Mouse (Mus musculus) left cerebral cortex, adult 9 months (tissue): ENCODE results near the gene Eif4g2.

ENCODE experiments used
- DNase-seq, 2 experiments: peaks; one replicate each; pipeline ENCODE4 v3.0.0; 2022; ENCODE audit warnings: low spot score in 2 of 2

Eif4g2 gene

GRCm38 (mm10) chr7:111082822-111083732, at the start of gene Eif4g2:
Eif4g2 (minus strand) TSS chr7:111083030.
- DNase-seq, result peak; percentile 98 to 99

- DNase-seq, result no peak
Observed at GRCm38 (mm10) chr7:111132596-111132995, 49.8 kb upstream of the Eif4g2 start.

GRCm38 (mm10) chr7:111126636-111127395, 44.0 kb upstream of the Eif4g2 start:
- no peak for DNase-seq

- DNase-seq, result no peak
Observed at GRCm38 (mm10) chr7:111123761-111124546, 41.1 kb upstream of the Eif4g2 start.

- peak; percentile 92 to 98 for DNase-seq
Observed at GRCm38 (mm10) chr7:111122531-111123130, 39.8 kb upstream of the Eif4g2 start.

- DNase-seq, result peak in 1 of 2 experiments; percentile 18
Observed at GRCm38 (mm10) chr7:111122084-111122530, 39.3 kb upstream of the Eif4g2 start.

- DNase-seq, result peak in 1 of 2 experiments; percentile 15
Observed at GRCm38 (mm10) chr7:111121522-111121921, 38.7 kb upstream of the Eif4g2 start.

GRCm38 (mm10) chr7:111109561-111109960, 26.7 kb upstream of the Eif4g2 start:
- no peak for DNase-seq

- no peak for DNase-seq
Observed at GRCm38 (mm10) chr7:111109161-111109560, 26.3 kb upstream of the Eif4g2 start.

- DNase-seq, result no peak
Observed at GRCm38 (mm10) chr7:111098196-111098595, 15.4 kb upstream of the Eif4g2 start.

- no peak for DNase-seq
Observed at GRCm38 (mm10) chr7:111095169-111095568, 12.3 kb upstream of the Eif4g2 start.

- no peak for DNase-seq
Observed at GRCm38 (mm10) chr7:111085153-111085552, 2.3 kb upstream of the Eif4g2 start.

GRCm38 (mm10) chr7:111084443-111084842, 1.6 kb upstream of the Eif4g2 start:
- no peak for DNase-seq

- no peak for DNase-seq
Observed at GRCm38 (mm10) chr7:111083733-111084120, 897 bp upstream of the Eif4g2 start.

GRCm38 (mm10) chr7:111082043-111082821, 598 bp downstream of the Eif4g2 start:
- DNase-seq, result peak; percentile 52 to 84

- no peak for DNase-seq
Observed at GRCm38 (mm10) chr7:111080876-111081275, 2.0 kb downstream of the Eif4g2 start.

- DNase-seq, result no peak
Observed at GRCm38 (mm10) chr7:111080026-111080425, 2.8 kb downstream of the Eif4g2 start.

- no peak for DNase-seq
Observed at GRCm38 (mm10) chr7:111078271-111078670, 4.6 kb downstream of the Eif4g2 start.

- DNase-seq, result no peak
Observed at GRCm38 (mm10) chr7:111075288-111075687, 7.5 kb downstream of the Eif4g2 start.

- no peak for DNase-seq
Observed at GRCm38 (mm10) chr7:111072410-111072809, 10.4 kb downstream of the Eif4g2 start.

- DNase-seq, result no peak
Observed at GRCm38 (mm10) chr7:111070167-111070496, 12.7 kb downstream of the Eif4g2 start.
